Mouse (Mus musculus) sigmoid colon, adult 10 weeks (tissue): Measurements from ENCODE around the gene Wtap. TPM values are rescaled to one million over a fixed set of nuclear protein-coding genes. Genes with fewer than 3 reads are reported as not detected.

ENCODE experiments used
- polyA plus RNA-seq: library from polyadenylated mRNA; stranded (reverse); fragments of 350-450 nt; fragmentation: Illumina TruSeq; extraction: RNeasy Lipid Tissue Mini Kit (QIAGEN cat#74804); gene quantifications from one replicate; pipeline ENCODE4 v1.2.3, GENCODE M21; 2014; ENCODE audit warnings: low read depth, low replicate concordance

Wtap gene
- 194 TPM for polyA plus RNA-seq

DNA sequence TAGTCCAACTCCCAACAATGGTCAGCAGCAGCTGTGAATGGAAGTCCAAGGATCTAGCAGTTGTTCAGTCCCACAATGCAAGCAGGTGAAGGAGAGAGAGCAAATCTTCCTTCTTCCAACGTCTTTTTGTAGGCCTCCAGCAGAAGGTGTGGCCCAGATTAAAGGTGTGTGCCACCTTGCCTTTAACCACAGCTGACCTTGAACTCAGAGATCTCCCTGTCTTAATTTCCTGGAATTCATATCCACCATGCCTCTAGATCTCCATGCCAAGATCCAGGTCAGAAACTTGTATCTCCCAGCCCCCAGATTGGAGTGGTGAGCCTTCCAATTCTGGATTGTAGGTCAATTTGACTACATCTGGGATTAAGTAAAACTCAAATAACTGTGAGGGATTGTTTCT is at the start of gene Wtap:
Gene Wtap (minus strand): TSS at position 101 of the 400 bp plus-strand sequence.

DNA sequence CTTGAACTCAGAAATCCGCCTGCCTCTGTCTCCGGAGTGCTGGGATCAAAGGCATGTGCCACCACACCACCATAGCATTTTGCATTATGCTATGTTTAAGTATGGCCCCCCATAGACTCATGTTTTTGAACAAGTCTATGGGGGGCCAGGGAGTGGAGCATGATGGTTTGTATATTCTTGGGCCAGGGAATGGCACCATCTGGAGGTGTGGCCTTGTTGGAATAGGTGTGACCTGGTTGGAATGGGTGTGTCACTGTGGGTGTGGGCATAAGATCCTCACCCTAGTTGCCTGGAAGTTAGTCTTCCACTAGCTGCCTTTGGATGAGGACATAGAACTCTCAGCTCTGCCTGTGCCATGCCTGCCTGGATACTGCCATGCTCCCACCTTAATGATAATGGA is 12.6 kb upstream of the Wtap start, which contains the start of gene Sod2:
Gene Sod2 (plus strand): TSS at position 301 of the 400 bp plus-strand sequence.

DNA sequence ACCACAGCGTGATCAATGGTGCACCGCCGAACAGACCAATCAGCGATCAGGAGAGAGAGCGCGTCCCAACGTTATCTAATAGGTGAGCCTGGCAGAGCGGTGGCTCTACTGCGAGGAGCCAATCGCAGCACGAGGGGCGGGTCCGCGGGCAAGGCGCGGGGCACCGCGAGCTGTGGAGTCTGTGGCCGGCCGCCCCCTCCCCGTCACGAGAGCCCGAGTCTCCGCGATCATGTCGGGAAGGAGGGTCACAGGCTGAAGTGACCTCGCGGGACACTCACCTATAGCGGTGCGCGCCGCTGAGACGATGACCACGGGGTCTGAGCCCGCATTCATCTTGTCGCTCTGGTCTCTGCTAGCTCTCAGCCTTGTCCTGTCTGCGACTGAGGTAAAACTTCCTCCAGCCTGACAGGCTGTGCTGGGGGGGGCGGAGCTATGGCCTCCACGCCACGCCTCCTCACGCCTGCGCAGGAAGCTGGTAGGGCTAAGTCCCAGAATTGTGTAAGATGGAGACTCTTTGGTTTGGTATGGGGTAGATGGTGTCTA is 33.6 kb downstream of the Wtap start, which contains the start of gene Acat2:
Gene Acat2 (minus strand): TSS at position 417 of the 543 bp plus-strand sequence.

GRCm38 (mm10) chr17:12940151-12940805 is 53.7 kb downstream of the Wtap start, which contains the start of gene Acat3:
Acat3 (minus strand) TSS chr17:12940600.

Other genes with a start within 250 kb of the Wtap start
- gene Igf2r, start 224.5 kb downstream of the Wtap start, polyA plus RNA-seq: 16.6 TPM
- gene Mas1, start 126.0 kb downstream of the Wtap start, polyA plus RNA-seq: not detected
- not detected for gene Mrgprh, start 118.1 kb downstream of the Wtap start, polyA plus RNA-seq
- gene Pnldc1, start 83.9 kb downstream of the Wtap start, polyA plus RNA-seq: not detected
- gene Tcp1, start 78.5 kb downstream of the Wtap start, polyA plus RNA-seq: 398 TPM
- gene Mrpl18, start 77.8 kb downstream of the Wtap start, polyA plus RNA-seq: 98.0 TPM
- not detected for gene Acat3, start 53.6 kb downstream of the Wtap start, polyA plus RNA-seq
- gene Acat2, start 33.4 kb downstream of the Wtap start, polyA plus RNA-seq: 29.1 TPM
- gene Sod2, start 12.7 kb upstream of the Wtap start, polyA plus RNA-seq: 86.8 TPM
- gene Gpr31b, start 58.1 kb upstream of the Wtap start, polyA plus RNA-seq: not detected
- 0.25 TPM for gene Tcp10b, start 66.9 kb upstream of the Wtap start, polyA plus RNA-seq
- gene Unc93a, start 137.6 kb upstream of the Wtap start, polyA plus RNA-seq: not detected
- not detected for gene Smok2a, start 227.0 kb upstream of the Wtap start, polyA plus RNA-seq
- not detected for gene Smok2b, start 236.1 kb upstream of the Wtap start, polyA plus RNA-seq